Mouse (Mus musculus) MEL (cell line): ENCODE data around the gene Lmod1. TPM values are rescaled to one million over a fixed set of nuclear protein-coding genes. Genes with fewer than 3 reads are reported as not detected.

Experiments used
- DNase-seq: peaks from one replicate; pipeline ENCODE4 v3.0.0; 2011; ENCODE audit warnings: low read depth, low spot score
- H3K27ac ChIP-seq: 2 replicates; pipeline ENCODE4 v1.5.1; 2012; ENCODE audit warnings: low read depth, mild to moderate bottlenecking, control low read depth, low read length, moderate library complexity; ENCODE audit not compliant: control insufficient read depth
- H3K27me3 ChIP-seq, 2 experiments: fragments of 150-350 bp in 1 of 2; sonication (generic) in 1 of 2; 2 replicates each; pipeline ENCODE4 v1.6.1; 2012; ENCODE audit warnings: low read length in 2 of 2, mild to moderate bottlenecking in 2 of 2, improper control_type of control experiment in 1 of 2, moderate library complexity in 1 of 2; ENCODE audit not compliant: insufficient read depth in 2 of 2, control insufficient read depth in 1 of 2
- H3K36me3 ChIP-seq, 2 experiments: 2 replicates each; pipeline ENCODE4 v1.6.1; 2012 to 2014; ENCODE audit warnings: low read length in 2 of 2, improper control_type of control experiment in 1 of 2, inconsistent platforms in 1 of 2, mild to moderate bottlenecking in 1 of 2; ENCODE audit not compliant: insufficient read depth in 2 of 2, control insufficient read depth in 1 of 2
- H3K4me1 ChIP-seq, 2 experiments: fragments of 150-350 bp in 1 of 2; sonication (generic) in 1 of 2; 2 replicates each; pipeline ENCODE4 v1.6.1; 2012; ENCODE audit warnings: low read length in 2 of 2, improper control_type of control experiment in 1 of 2, mild to moderate bottlenecking in 1 of 2; ENCODE audit not compliant: insufficient read depth in 2 of 2, control insufficient read depth in 1 of 2
- H3K4me3 ChIP-seq, 2 experiments: fragments of 150-350 bp in 1 of 2; sonication (generic) in 1 of 2; 2 replicates each; pipeline ENCODE4 v1.5.1; 2012; ENCODE audit warnings: low read depth in 2 of 2, low read length in 2 of 2, mild to moderate bottlenecking in 2 of 2, moderate library complexity in 2 of 2, control low read depth in 1 of 2, improper control_type of control experiment in 1 of 2; ENCODE audit not compliant: control insufficient read depth in 1 of 2, insufficient read depth in 1 of 2
- H3K79me2 ChIP-seq: 2 replicates; pipeline ENCODE4 v1.6.1; 2012; ENCODE audit warnings: mild to moderate bottlenecking, low read length, moderate library complexity; ENCODE audit not compliant: control insufficient read depth, poor library complexity, insufficient read depth
- H3K9ac ChIP-seq: 2 replicates; pipeline ENCODE4 v1.6.1; 2012; ENCODE audit warnings: low read depth, mild to moderate bottlenecking, control low read depth, low read length, moderate library complexity; ENCODE audit not compliant: control insufficient read depth, poor library complexity, severe bottlenecking
- H3K9me3 ChIP-seq: fragments of 150-350 bp; sonication (generic); replicated peaks from 2 replicates; pipeline ENCODE4 v1.6.1; 2012; ENCODE audit warnings: mild to moderate bottlenecking, low read length, improper control_type of control experiment, moderate library complexity; ENCODE audit not compliant: insufficient read depth
- CTCF ChIP-seq, 3 experiments: IDR thresholded peaks in 2 of 3; conservative IDR thresholded peaks in 1 of 3; 2 replicates each; pipeline ENCODE4 v1.5.1; 2011 to 2012; ENCODE audit warnings: low read length in 3 of 3, low read depth in 2 of 3, mild to moderate bottlenecking in 2 of 3, improper control_type of control experiment in 1 of 3, inconsistent platforms in 1 of 3, mixed read lengths in 1 of 3, moderate library complexity in 1 of 3; ENCODE audit not compliant: control insufficient read depth in 1 of 3, insufficient read depth in 1 of 3, poor library complexity in 1 of 3, severe bottlenecking in 1 of 3
- ELF1 ChIP-seq: IDR thresholded peaks from 2 replicates; pipeline ENCODE4 v1.6.1; 2014; ENCODE audit warnings: low read depth, mild to moderate bottlenecking, inconsistent platforms, low read length, improper control_type of control experiment, moderate library complexity
- EP300 ChIP-seq, 2 experiments: IDR thresholded peaks; 2 replicates each; pipeline ENCODE4 v1.6.1; 2011; ENCODE audit warnings: improper control_type of control experiment in 2 of 2, low read length in 2 of 2, low read depth in 1 of 2, mild to moderate bottlenecking in 1 of 2
- GATA1 ChIP-seq: IDR thresholded peaks from 2 replicates; pipeline ENCODE4 v1.6.1; 2011; ENCODE audit warnings: low read depth, low read length, improper control_type of control experiment
- MAFK ChIP-seq: IDR thresholded peaks from 2 replicates; pipeline ENCODE4 v1.6.1; 2011; ENCODE audit warnings: low read depth, mild to moderate bottlenecking, low read length, improper control_type of control experiment, borderline replicate concordance
- POLR2AphosphoS5 ChIP-seq: IDR thresholded peaks from 2 replicates; pipeline ENCODE4 v1.6.1; 2012; ENCODE audit warnings: low read depth, borderline replicate concordance, mild to moderate bottlenecking, inconsistent platforms, low read length, moderate library complexity, mixed read lengths
- RAD21 ChIP-seq: IDR thresholded peaks from 2 replicates; pipeline ENCODE4 v1.6.1; 2011; ENCODE audit warnings: mild to moderate bottlenecking, low read depth, low read length, improper control_type of control experiment
- RCOR1 ChIP-seq: IDR thresholded peaks from 2 replicates; pipeline ENCODE4 v1.6.1; 2012; ENCODE audit warnings: low read depth, mild to moderate bottlenecking, inconsistent platforms, low read length, improper control_type of control experiment
- SMC3 ChIP-seq: IDR thresholded peaks from 2 replicates; pipeline ENCODE4 v1.6.1; 2011; ENCODE audit warnings: low read depth, low read length, improper control_type of control experiment
- USF1 ChIP-seq: IDR thresholded peaks from 2 replicates; pipeline ENCODE4 v1.6.1; 2014; ENCODE audit warnings: low read depth, mild to moderate bottlenecking, inconsistent platforms, low read length, improper control_type of control experiment, moderate library complexity
- ZKSCAN1 ChIP-seq: IDR thresholded peaks from 2 replicates; pipeline ENCODE4 v1.6.1; 2012; ENCODE audit warnings: low read depth, mild to moderate bottlenecking, inconsistent platforms, low read length, improper control_type of control experiment, moderate library complexity
- ZNF384 ChIP-seq: IDR thresholded peaks from 2 replicates; pipeline ENCODE4 v1.6.1; 2012; ENCODE audit warnings: low read depth, mild to moderate bottlenecking, inconsistent platforms, low read length, improper control_type of control experiment
- polyA plus RNA-seq, 2 experiments: library from polyadenylated mRNA; stranded (reverse) in 1 of 2; unstranded in 1 of 2; fragments of >175 nt in 1 of 2; fragments of >200 nt in 1 of 2; gene quantifications; 2 replicates each; pipeline versions ENCODE4 v1.2.1 to v1.2.4; 2012; ENCODE audit warnings: low replicate concordance in 2 of 2, low read depth in 1 of 2; ENCODE audit not compliant: insufficient read length in 2 of 2, insufficient read depth in 1 of 2, missing spikeins in 1 of 2
- total RNA-seq: library from RNA; depleted of rRNA; stranded (reverse); fragments of 300-350 nt; gene quantifications from 2 replicates; pipeline ENCODE4 v1.2.3, GENCODE M21; 2012

Gene Lmod1
- total and polyA plus RNA-seq, 3 experiments, result not detected

DNA sequence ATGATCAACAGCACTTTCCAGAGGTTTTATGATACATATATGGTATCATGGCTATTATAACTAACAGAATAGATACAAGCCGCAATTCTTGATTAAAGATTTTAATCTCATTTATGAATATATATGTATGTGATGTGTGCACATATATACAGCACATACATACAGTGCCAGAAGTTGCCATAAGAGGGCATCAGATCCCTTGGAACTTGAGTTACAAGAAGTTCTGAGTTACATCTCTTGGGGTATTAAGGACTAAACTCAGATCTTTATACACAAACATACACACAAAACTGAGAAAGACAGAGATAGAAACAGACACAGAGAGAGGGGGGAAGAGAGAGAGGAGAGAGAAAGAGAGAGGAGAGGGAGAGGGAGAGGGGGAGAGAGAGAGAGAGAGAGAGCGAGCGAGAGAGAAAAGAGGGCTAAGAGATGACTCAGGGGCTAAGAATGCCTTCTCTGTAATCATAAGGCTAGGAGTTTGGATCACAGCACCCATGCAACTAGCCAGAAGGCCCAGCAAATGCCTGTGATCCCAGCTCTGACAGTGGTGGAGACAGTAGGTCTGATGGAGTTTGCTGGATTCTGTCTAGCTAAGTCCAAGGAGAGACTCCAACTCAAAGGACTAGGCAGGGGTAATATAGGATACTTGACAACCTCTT is 77.0 kb downstream of the Lmod1 start:
- Histone ChIP-seq H3K79me2 (no peaks in the 10 kb centered on the region), H3K36me3 (peaks cover 7 to 32% of the 10 kb centered on the region in 2 experiments), H3K9me3 (no peaks in the 10 kb centered on the region), H3K4me1 (peaks cover 0 to 3% of the 10 kb centered on the region in 2 experiments; a peak in 1 of 4 replicates), H3K4me3 (no peak overlapping the region), H3K27me3 (no peaks in the 10 kb centered on the region), H3K9ac (no peak overlapping the region), H3K27ac (no peak overlapping the region)
- TF ChIP-seq USF1 (no peak), RAD21 (peak; percentile 3; the same call in 1 of the 2 replicates), CTCF (IDR thresholded peaks at IDR 0.05 in 2 of 3, conservative IDR thresholded peaks at IDR 0.05 in 1 of 3; ENCODE audit: control insufficient read depth in 1 of 3, insufficient read depth in 1 of 3, low read depth in 2 of 3, low read length in 3 of 3, poor library complexity in 1 of 3, severe bottlenecking in 1 of 3) (peak in 1 of 3 experiments; percentile 26; a peak in 2 of 6 replicates)
- no peak for DNase-seq

DNA sequence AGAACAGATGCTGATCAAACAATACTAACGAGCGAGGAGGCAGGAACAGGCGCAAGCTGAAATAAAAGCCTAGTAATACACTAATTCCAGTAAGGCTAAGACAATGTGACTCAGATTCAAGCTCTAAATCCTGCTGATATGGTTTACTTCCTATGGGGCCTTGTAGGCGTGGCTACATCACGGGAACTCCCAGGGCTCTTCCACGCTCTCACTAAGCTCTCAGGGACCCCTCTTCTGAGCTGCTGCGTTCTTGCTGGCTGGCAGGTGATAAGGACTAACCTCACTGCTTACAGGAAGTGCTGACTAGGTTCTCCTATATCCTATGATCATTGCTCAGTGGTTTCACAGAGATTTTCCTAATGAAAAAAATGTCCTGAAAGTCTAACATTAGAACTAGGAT is 80.7 kb downstream of the Lmod1 start:
- Histone ChIP-seq H3K27me3 (no peaks in the 10 kb centered on the region), H3K79me2 (no peaks in the 10 kb centered on the region), H3K4me3 (no peak overlapping the region), H3K9me3 (no peaks in the 10 kb centered on the region), H3K4me1 (peaks cover 0 to 3% of the 10 kb centered on the region in 2 experiments; a peak in 1 of 4 replicates), H3K36me3 (peaks cover 7 to 21% of the 10 kb centered on the region in 2 experiments), H3K27ac (no peak overlapping the region), H3K9ac (no peak overlapping the region)
- peak; percentile 83 for DNase-seq
- peak; percentile 34; the same call in 1 of the 2 replicates for TF ChIP-seq MAFK
- 0 out of 2 replicates have a peak, but pooled peaks have one; percentile 30 for TF ChIP-seq GATA1
- 0 out of 2 replicates have a peak, but pooled peaks have one; percentile 23 for TF ChIP-seq RCOR1
- TF ChIP-seq ELF1, result no peak
- 0 out of 2 replicates have a peak, but pooled peaks have one; percentile 1 for TF ChIP-seq SMC3
- 0 out of 4 replicates have a peak, but pooled peaks of 1 of the 2 experiments have one; percentile 20 for TF ChIP-seq EP300 (IDR thresholded peaks at IDR 0.05; ENCODE audit: low read depth in 1 of 2, low read length in 2 of 2)
- no peak for TF ChIP-seq POLR2AphosphoS5

DNA sequence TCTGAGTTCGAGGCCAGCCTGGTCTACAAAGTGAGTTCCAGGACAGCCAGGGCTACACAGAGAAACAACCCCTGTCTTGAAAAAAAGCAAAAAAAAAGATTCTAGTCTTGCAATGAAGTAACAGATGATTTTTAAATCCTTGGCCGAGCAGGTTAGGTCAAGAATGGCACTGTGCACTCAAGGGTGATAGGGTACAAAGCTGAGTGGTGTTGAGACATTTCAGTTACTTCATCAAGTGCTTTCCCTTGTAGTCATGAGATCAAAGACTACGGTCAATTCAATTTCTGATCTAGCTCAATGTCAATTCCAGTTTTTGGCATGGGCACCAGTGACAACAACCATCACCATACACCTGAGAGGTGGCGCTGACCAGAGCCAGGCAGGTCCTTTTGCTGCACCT is 84.4 kb downstream of the Lmod1 start:
- DNase-seq, result no peak
- Histone ChIP-seq H3K79me2 (no peaks in the 10 kb centered on the region), H3K27me3 (no peaks in the 10 kb centered on the region), H3K9me3 (no peaks in the 10 kb centered on the region), H3K4me1 (peaks cover 0 to 3% of the 10 kb centered on the region in 2 experiments; a peak in 1 of 4 replicates), H3K9ac (no peak overlapping the region), H3K27ac (no peak overlapping the region), H3K36me3 (peaks cover 7 to 16% of the 10 kb centered on the region in 2 experiments), H3K4me3 (no peak overlapping the region)
- no peak for TF ChIP-seq ZKSCAN1
- peak; percentile 51; the same call in 1 of the 2 replicates for TF ChIP-seq ZNF384
